Mouse (Mus musculus): ENCODE data around the gene Baz1a. TPM values are rescaled to one million over a fixed set of nuclear protein-coding genes. Genes with fewer than 3 reads are reported as not detected.

The Baz1a gene
- polyA plus RNA-seq, 1 experiment from 2014 or later = 12.1 TPM

- Histone ChIP-seq H3K27me3 (replicated peaks; ENCODE audit: control insufficient read depth, insufficient read depth, low read length) (no peaks in the 10 kb centered on the region), H3K4me2 (ENCODE audit: low read length) (no peak overlapping the region), H3K9me3 (ENCODE audit: control insufficient read depth, low read length) (no peaks in the 10 kb centered on the region), H3K9ac (replicated peaks; ENCODE audit: low read depth, low read length) (no peak overlapping the region), H3K4me3 (replicated peaks; ENCODE audit: low read length) (no peak overlapping the region), H3K36me3 (ENCODE audit: control insufficient read depth, insufficient read depth) (no peaks in the 10 kb centered on the region), H3K4me1 (replicated peaks; ENCODE audit: control insufficient read depth, insufficient read depth, low read length) (no peaks in the 10 kb centered on the region), H3K27ac (ENCODE audit: low read length) (no peak overlapping the region)
- no peak for ATAC-seq
- 94% methylated on average over 2 of the region's 2 CpGs for WGBS
Observed at GRCm38 (mm10) chr12:54890426-54890825, 123.7 kb downstream of the Baz1a start.

- Histone ChIP-seq H3K27me3 (replicated peaks; ENCODE audit: control insufficient read depth, insufficient read depth, low read length) (no peaks in the 10 kb centered on the region), H3K4me3 (replicated peaks; ENCODE audit: low read length) (no peak overlapping the region), H3K36me3 (ENCODE audit: control insufficient read depth, insufficient read depth) (no peaks in the 10 kb centered on the region), H3K9ac (replicated peaks; ENCODE audit: low read depth, low read length) (no peak overlapping the region), H3K4me2 (ENCODE audit: low read length) (no peak overlapping the region), H3K9me3 (ENCODE audit: control insufficient read depth, low read length) (no peaks in the 10 kb centered on the region), H3K4me1 (replicated peaks; ENCODE audit: control insufficient read depth, insufficient read depth, low read length) (no peaks in the 10 kb centered on the region), H3K27ac (ENCODE audit: low read length) (no peak overlapping the region)
- ATAC-seq = no peak
- WGBS = 96% methylated on average over 4 of the region's 4 CpGs
Observed at GRCm38 (mm10) chr12:54887580-54888127, 126.5 kb downstream of the Baz1a start.

GRCm38 (mm10) chr12:54879630-54880029, 134.5 kb downstream of the Baz1a start:
- no peaks in the 10 kb centered on the region for H3K36me3 ChIP-seq (ENCODE audit: control insufficient read depth, insufficient read depth)
- 17% methylated on average over 6 of the region's 6 CpGs for WGBS

DNA sequence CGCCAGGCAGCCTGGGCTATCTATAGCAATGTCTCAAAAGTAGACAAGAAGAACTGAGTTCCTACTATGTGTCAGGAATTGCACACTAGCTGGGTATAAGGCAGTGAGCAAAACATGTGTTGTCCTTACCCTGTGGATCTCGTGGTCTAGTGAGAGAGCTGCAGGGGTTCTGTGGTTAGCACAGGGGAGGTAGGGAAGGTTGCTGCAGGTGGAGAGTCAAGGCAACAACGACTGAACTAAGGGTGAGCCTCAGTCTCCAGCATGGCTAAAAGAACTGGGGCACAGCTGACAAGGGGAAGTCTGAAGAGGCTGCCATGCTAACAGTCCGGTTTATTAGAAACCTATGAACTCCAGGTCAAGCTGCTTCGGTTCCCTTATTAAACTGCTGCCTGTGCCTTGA, 134.9 kb downstream of the Baz1a start:
- no peak for ATAC-seq
- H3K4me1 ChIP-seq (replicated peaks; ENCODE audit: control insufficient read depth, insufficient read depth, low read length) = no peaks in the 10 kb centered on the region
- H3K27ac ChIP-seq (ENCODE audit: low read length) = no peak overlapping the region
- H3K4me2 ChIP-seq (ENCODE audit: low read length) = no peak overlapping the region
- no peaks in the 10 kb centered on the region for H3K36me3 ChIP-seq (ENCODE audit: control insufficient read depth, insufficient read depth)
- WGBS = 76% methylated on average over 5 of the region's 5 CpGs
- H3K4me3 ChIP-seq (replicated peaks; ENCODE audit: low read length) = no peak overlapping the region
- no peaks in the 10 kb centered on the region for H3K9me3 ChIP-seq (ENCODE audit: control insufficient read depth, low read length)
- no peaks in the 10 kb centered on the region for H3K27me3 ChIP-seq (replicated peaks; ENCODE audit: control insufficient read depth, insufficient read depth, low read length)
- H3K9ac ChIP-seq (replicated peaks; ENCODE audit: low read depth, low read length) = no peak overlapping the region

More at GRCm38 (mm10) chr12:54879630-54880029, 134.5 kb downstream of the Baz1a start:
- H3K9me3 ChIP-seq (ENCODE audit: control insufficient read depth, low read length) = no peaks in the 10 kb centered on the region
- no peak overlapping the region for H3K4me2 ChIP-seq (ENCODE audit: low read length)
- H3K27me3 ChIP-seq (replicated peaks; ENCODE audit: control insufficient read depth, insufficient read depth, low read length) = no peaks in the 10 kb centered on the region
- H3K27ac ChIP-seq (ENCODE audit: low read length) = no peak overlapping the region
- H3K4me3 ChIP-seq (replicated peaks; ENCODE audit: low read length) = no peak overlapping the region
- no peak for ATAC-seq
- H3K4me1 ChIP-seq (replicated peaks; ENCODE audit: control insufficient read depth, insufficient read depth, low read length) = no peaks in the 10 kb centered on the region
- no peak overlapping the region for H3K9ac ChIP-seq (replicated peaks; ENCODE audit: low read depth, low read length)

GRCm38 (mm10) chr12:54877875-54878274, 136.3 kb downstream of the Baz1a start:
- Histone ChIP-seq H3K9ac (replicated peaks; ENCODE audit: low read depth, low read length) (no peak overlapping the region), H3K27ac (ENCODE audit: low read length) (no peak overlapping the region), H3K4me2 (ENCODE audit: low read length) (no peak overlapping the region), H3K27me3 (replicated peaks; ENCODE audit: control insufficient read depth, insufficient read depth, low read length) (no peaks in the 10 kb centered on the region), H3K4me1 (replicated peaks; ENCODE audit: control insufficient read depth, insufficient read depth, low read length) (no peaks in the 10 kb centered on the region), H3K4me3 (replicated peaks; ENCODE audit: low read length) (no peak overlapping the region), H3K36me3 (ENCODE audit: control insufficient read depth, insufficient read depth) (no peaks in the 10 kb centered on the region), H3K9me3 (ENCODE audit: control insufficient read depth, low read length) (no peaks in the 10 kb centered on the region)
- WGBS = 83% methylated on average over 1 of the region's 1 CpGs
- no peak for ATAC-seq

- Histone ChIP-seq H3K27me3 (replicated peaks; ENCODE audit: control insufficient read depth, insufficient read depth, low read length) (no peaks in the 10 kb centered on the region), H3K4me2 (ENCODE audit: low read length) (no peak overlapping the region), H3K4me3 (replicated peaks; ENCODE audit: low read length) (no peak overlapping the region), H3K9ac (replicated peaks; ENCODE audit: low read depth, low read length) (no peak overlapping the region), H3K9me3 (ENCODE audit: control insufficient read depth, low read length) (no peaks in the 10 kb centered on the region), H3K27ac (ENCODE audit: low read length) (no peak overlapping the region), H3K36me3 (ENCODE audit: control insufficient read depth, insufficient read depth) (no peaks in the 10 kb centered on the region), H3K4me1 (replicated peaks; ENCODE audit: control insufficient read depth, insufficient read depth, low read length) (no peaks in the 10 kb centered on the region)
- 29% methylated on average over 5 of the region's 5 CpGs for WGBS
- no peak for ATAC-seq
Observed at GRCm38 (mm10) chr12:54876879-54877278, 137.3 kb downstream of the Baz1a start.

DNA sequence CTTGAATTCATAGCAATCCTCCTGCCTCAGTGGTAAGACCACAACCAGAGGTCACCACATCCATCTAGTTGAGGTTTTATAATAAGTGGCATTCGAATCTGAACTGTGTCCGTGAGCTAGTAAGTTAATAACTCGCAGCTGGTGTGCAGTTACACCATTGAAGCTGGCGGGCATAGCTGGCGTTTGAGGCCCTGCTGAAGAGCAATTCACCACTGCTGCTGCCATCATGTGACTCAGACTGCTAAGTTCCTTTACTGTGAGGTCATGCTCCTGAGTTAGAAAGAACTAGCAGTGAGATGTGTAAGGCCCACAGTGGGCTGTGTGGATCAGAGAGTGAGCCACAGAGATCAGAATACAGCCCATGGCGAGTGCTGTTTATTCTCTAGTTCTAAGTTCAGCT, 139.4 kb downstream of the Baz1a start:
- Histone ChIP-seq H3K27me3 (replicated peaks; ENCODE audit: control insufficient read depth, insufficient read depth, low read length) (no peaks in the 10 kb centered on the region), H3K9me3 (ENCODE audit: control insufficient read depth, low read length) (no peaks in the 10 kb centered on the region), H3K4me1 (replicated peaks; ENCODE audit: control insufficient read depth, insufficient read depth, low read length) (no peaks in the 10 kb centered on the region), H3K4me3 (replicated peaks; ENCODE audit: low read length) (no peak overlapping the region), H3K36me3 (ENCODE audit: control insufficient read depth, insufficient read depth) (no peaks in the 10 kb centered on the region), H3K27ac (ENCODE audit: low read length) (no peak overlapping the region), H3K4me2 (ENCODE audit: low read length) (no peak overlapping the region), H3K9ac (replicated peaks; ENCODE audit: low read depth, low read length) (no peak overlapping the region)
- 68% methylated on average over 6 of the region's 6 CpGs for WGBS
- no peak for ATAC-seq

GRCm38 (mm10) chr12:54862606-54863535, 151.3 kb downstream of the Baz1a start, which contains the start of gene Cfl2:
Gene Cfl2 (minus strand): TSS chr12:54862877.
- Histone ChIP-seq H3K4me2 (ENCODE audit: low read length) (peak within 1 kb of the TSS; percentile 83), H3K4me3 (replicated peaks; ENCODE audit: low read length) (peak within 1 kb of the TSS; percentile 96), H3K9ac (replicated peaks; ENCODE audit: low read depth, low read length) (peak within 1 kb of the TSS; percentile 100), H3K4me1 (replicated peaks; ENCODE audit: control insufficient read depth, insufficient read depth, low read length) (peaks cover 15% of the 10 kb centered on the region), H3K36me3 (ENCODE audit: control insufficient read depth, insufficient read depth) (peaks cover 9% of the 10 kb centered on the region), H3K9me3 (ENCODE audit: control insufficient read depth, low read length) (no peaks in the 10 kb centered on the region), H3K27ac (ENCODE audit: low read length) (peak within 1 kb of the TSS; percentile 99), H3K27me3 (replicated peaks; ENCODE audit: control insufficient read depth, insufficient read depth, low read length) (no peaks in the 10 kb centered on the region)
- under 1% methylated on average over 64 of the region's 82 CpGs for WGBS
- ATAC-seq = peak; percentile 89

DNA sequence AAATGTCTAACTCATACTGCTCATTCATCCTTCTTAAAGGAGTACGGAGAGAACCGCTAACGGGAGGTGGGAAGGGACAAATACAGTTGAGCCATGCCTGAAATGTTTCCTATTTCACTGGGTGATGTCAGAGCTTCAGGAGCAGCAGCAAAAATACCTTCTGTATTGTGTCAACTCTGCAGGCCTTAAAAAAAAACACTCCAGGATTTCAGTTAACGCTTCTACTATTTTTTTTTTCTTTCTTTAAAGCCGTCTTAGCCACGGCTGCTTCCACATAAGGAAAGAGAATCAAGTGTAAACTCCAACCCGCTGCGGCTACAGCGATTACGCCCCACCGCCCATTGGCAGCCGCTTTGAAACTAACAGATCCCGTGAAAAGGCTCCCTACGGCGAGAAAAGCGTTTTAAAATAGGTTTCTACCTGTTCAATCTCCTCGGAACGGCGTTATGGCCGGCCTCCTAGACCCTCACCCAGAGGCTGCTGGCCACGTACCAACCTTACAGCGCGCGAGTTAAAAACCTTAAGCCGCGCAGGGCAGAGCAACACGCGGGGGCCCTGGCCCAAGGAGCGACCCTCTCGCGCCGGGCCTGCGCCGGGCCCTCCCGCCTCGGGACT, 152.1 kb downstream of the Baz1a start:
- H3K4me2 ChIP-seq (ENCODE audit: low read length) = peak overlapping the region; percentile 83
- under 1% methylated on average over 36 of the region's 36 CpGs for WGBS
- no peaks in the 10 kb centered on the region for H3K9me3 ChIP-seq (ENCODE audit: control insufficient read depth, low read length)
- peak overlapping the region; percentile 100 for H3K9ac ChIP-seq (replicated peaks; ENCODE audit: low read depth, low read length)
- H3K36me3 ChIP-seq (ENCODE audit: control insufficient read depth, insufficient read depth) = peaks cover 9% of the 10 kb centered on the region
- no peaks in the 10 kb centered on the region for H3K27me3 ChIP-seq (replicated peaks; ENCODE audit: control insufficient read depth, insufficient read depth, low read length)
- peak overlapping the region; percentile 99 for H3K27ac ChIP-seq (ENCODE audit: low read length)
- H3K4me1 ChIP-seq (replicated peaks; ENCODE audit: control insufficient read depth, insufficient read depth, low read length) = peaks cover 15% of the 10 kb centered on the region
- ATAC-seq = no peak
- peak overlapping the region; percentile 96 for H3K4me3 ChIP-seq (replicated peaks; ENCODE audit: low read length)
